Mouse (Mus musculus): Measurements from ENCODE around the gene Fam19a2. TPM values are rescaled to one million over a fixed set of nuclear protein-coding genes. Genes with fewer than 3 reads are reported as not detected.
A peak's percentile ranks its signal among the peaks of the same experiment; 100 is the strongest.

The Fam19a2 gene
- polyA plus RNA-seq, 1 experiment from 2014 or later: 29.8 TPM

- H3K27me3 ChIP-seq: no peaks in the 10 kb centered on the region
- H3K4me2 ChIP-seq (replicated peaks): no peak overlapping the region
- no peak overlapping the region for H3K4me3 ChIP-seq (replicated peaks)
- H3K4me1 ChIP-seq (replicated peaks): peaks cover 16% of the 10 kb centered on the region
- 88% methylated on average over 3 of the region's 3 CpGs for WGBS
- H3K27ac ChIP-seq: no peak overlapping the region
- H3K9ac ChIP-seq (replicated peaks): peak overlapping the region; percentile 14; the same call in 1 of the 2 replicates
- ATAC-seq: peak; percentile 45
- no peaks in the 10 kb centered on the region for H3K36me3 ChIP-seq
- 0 out of 2 replicates have a peak, but pooled peaks cover 6% of the 10 kb centered on the region for H3K9me3 ChIP-seq
These were observed 137.4 kb downstream of the Fam19a2 start for GRCm38 (mm10) chr10:123401188-123401587.

- Histone ChIP-seq H3K9me3 (0 out of 2 replicates have a peak, but pooled peaks cover 11% of the 10 kb centered on the region), H3K36me3 (no peaks in the 10 kb centered on the region), H3K4me3 (replicated peaks) (no peak overlapping the region), H3K9ac (replicated peaks) (no peak overlapping the region), H3K4me2 (replicated peaks) (no peak overlapping the region), H3K27me3 (no peaks in the 10 kb centered on the region), H3K27ac (no peak overlapping the region), H3K4me1 (replicated peaks) (peaks cover 13% of the 10 kb centered on the region)
- 50% methylated on average over 3 of the region's 3 CpGs for WGBS
- no peak for ATAC-seq
These were observed 138.7 kb downstream of the Fam19a2 start for GRCm38 (mm10) chr10:123402460-123402859.

GRCm38 (mm10) chr10:123414953-123415352 lies 151.2 kb downstream of the Fam19a2 start:
- no peak for ATAC-seq
- Histone ChIP-seq H3K9me3 (peaks cover 2% of the 10 kb centered on the region; the same call in 1 of the 2 replicates), H3K36me3 (no peaks in the 10 kb centered on the region), H3K4me2 (replicated peaks) (no peak overlapping the region), H3K4me1 (replicated peaks) (peaks cover 8% of the 10 kb centered on the region), H3K27me3 (no peaks in the 10 kb centered on the region), H3K9ac (replicated peaks) (no peak overlapping the region), H3K4me3 (replicated peaks) (no peak overlapping the region), H3K27ac (no peak overlapping the region)
- WGBS: 97% methylated on average over 1 of the region's 1 CpGs

GRCm38 (mm10) chr10:123416024-123416423 lies 152.2 kb downstream of the Fam19a2 start:
- Histone ChIP-seq H3K9ac (replicated peaks) (no peak overlapping the region), H3K9me3 (peaks cover 7% of the 10 kb centered on the region; the same call in 1 of the 2 replicates), H3K4me3 (replicated peaks) (no peak overlapping the region), H3K27ac (no peak overlapping the region), H3K4me2 (replicated peaks) (no peak overlapping the region), H3K27me3 (no peaks in the 10 kb centered on the region), H3K36me3 (no peaks in the 10 kb centered on the region), H3K4me1 (replicated peaks) (peaks cover 8% of the 10 kb centered on the region)
- 57% methylated on average over 4 of the region's 4 CpGs for WGBS
- no peak for ATAC-seq

- peaks cover 8% of the 10 kb centered on the region for H3K4me1 ChIP-seq (replicated peaks)
- H3K9ac ChIP-seq (replicated peaks): no peak overlapping the region
- ATAC-seq: no peak
- no peaks in the 10 kb centered on the region for H3K36me3 ChIP-seq
- H3K27me3 ChIP-seq: no peaks in the 10 kb centered on the region
- H3K4me2 ChIP-seq (replicated peaks): no peak overlapping the region
- H3K27ac ChIP-seq: 0 out of 2 replicates have a peak overlapping the region, but pooled peaks have one; percentile 14
- H3K9me3 ChIP-seq: peaks cover 5% of the 10 kb centered on the region; the same call in 1 of the 2 replicates
- 74% methylated on average over 7 of the region's 7 CpGs for WGBS
- H3K4me3 ChIP-seq (replicated peaks): no peak overlapping the region
These were observed 154.9 kb downstream of the Fam19a2 start for GRCm38 (mm10) chr10:123418616-123419173.

GRCm38 (mm10) chr10:123420249-123420648 lies 156.5 kb downstream of the Fam19a2 start:
- Histone ChIP-seq H3K9ac (replicated peaks) (no peak overlapping the region), H3K36me3 (no peaks in the 10 kb centered on the region), H3K4me1 (replicated peaks) (peaks cover 8% of the 10 kb centered on the region), H3K4me3 (replicated peaks) (no peak overlapping the region), H3K9me3 (peaks cover 5% of the 10 kb centered on the region; the same call in 1 of the 2 replicates), H3K4me2 (replicated peaks) (no peak overlapping the region), H3K27me3 (no peaks in the 10 kb centered on the region), H3K27ac (no peak overlapping the region)
- ATAC-seq: no peak
- 93% methylated on average over 1 of the region's 1 CpGs for WGBS

- Histone ChIP-seq H3K9ac (replicated peaks) (no peak overlapping the region), H3K4me3 (replicated peaks) (no peak overlapping the region), H3K9me3 (peaks cover 5% of the 10 kb centered on the region; the same call in 1 of the 2 replicates), H3K27ac (no peak overlapping the region), H3K4me2 (replicated peaks) (no peak overlapping the region), H3K4me1 (replicated peaks) (no peaks in the 10 kb centered on the region), H3K27me3 (no peaks in the 10 kb centered on the region), H3K36me3 (no peaks in the 10 kb centered on the region)
- WGBS: 95% methylated on average over 3 of the region's 3 CpGs
- ATAC-seq: no peak
These were observed 160.7 kb downstream of the Fam19a2 start for GRCm38 (mm10) chr10:123424482-123424881.

GRCm38 (mm10) chr10:123426527-123427363 lies 162.9 kb downstream of the Fam19a2 start:
- no peaks in the 10 kb centered on the region for H3K27me3 ChIP-seq
- H3K36me3 ChIP-seq: no peaks in the 10 kb centered on the region
- H3K9me3 ChIP-seq: no peaks in the 10 kb centered on the region
- H3K4me3 ChIP-seq (replicated peaks): no peak overlapping the region
- no peak for ATAC-seq
- no peak overlapping the region for H3K4me2 ChIP-seq (replicated peaks)
- H3K27ac ChIP-seq: no peak overlapping the region
- 77% methylated on average over 8 of the region's 8 CpGs for WGBS
- H3K4me1 ChIP-seq (replicated peaks): no peaks in the 10 kb centered on the region
- no peak overlapping the region for H3K9ac ChIP-seq (replicated peaks)

- Histone ChIP-seq H3K9me3 (no peaks in the 10 kb centered on the region), H3K4me3 (replicated peaks) (no peak overlapping the region), H3K4me1 (replicated peaks) (no peaks in the 10 kb centered on the region), H3K27ac (no peak overlapping the region), H3K27me3 (no peaks in the 10 kb centered on the region), H3K4me2 (replicated peaks) (no peak overlapping the region), H3K9ac (replicated peaks) (no peak overlapping the region), H3K36me3 (no peaks in the 10 kb centered on the region)
- 82% methylated on average over 5 of the region's 5 CpGs for WGBS
- ATAC-seq: no peak
These were observed 167.8 kb downstream of the Fam19a2 start for GRCm38 (mm10) chr10:123431569-123431968.

- Histone ChIP-seq H3K9me3 (no peaks in the 10 kb centered on the region), H3K9ac (replicated peaks) (no peak overlapping the region), H3K27me3 (no peaks in the 10 kb centered on the region), H3K4me2 (replicated peaks) (no peak overlapping the region), H3K27ac (no peak overlapping the region), H3K4me3 (replicated peaks) (no peak overlapping the region), H3K4me1 (replicated peaks) (no peaks in the 10 kb centered on the region; the same call in 1 of the 2 replicates), H3K36me3 (no peaks in the 10 kb centered on the region)
- 80% methylated on average over 4 of the region's 4 CpGs for WGBS
- no peak for ATAC-seq
These were observed 173.8 kb downstream of the Fam19a2 start for GRCm38 (mm10) chr10:123437576-123437975.

- Histone ChIP-seq H3K4me3 (replicated peaks) (no peak overlapping the region), H3K9ac (replicated peaks) (no peak overlapping the region), H3K27ac (no peak overlapping the region), H3K36me3 (no peaks in the 10 kb centered on the region), H3K4me1 (replicated peaks) (no peaks in the 10 kb centered on the region), H3K4me2 (replicated peaks) (no peak overlapping the region), H3K9me3 (no peaks in the 10 kb centered on the region), H3K27me3 (no peaks in the 10 kb centered on the region)
- WGBS: 88% methylated on average over 1 of the region's 1 CpGs
- no peak for ATAC-seq
These were observed 193.0 kb downstream of the Fam19a2 start for GRCm38 (mm10) chr10:123456800-123457199.

GRCm38 (mm10) chr10:123460466-123460865 lies 196.7 kb downstream of the Fam19a2 start:
- 60% methylated on average over 5 of the region's 5 CpGs for WGBS
- no peaks in the 10 kb centered on the region for H3K36me3 ChIP-seq
- no peak overlapping the region for H3K4me3 ChIP-seq (replicated peaks)
- no peak for ATAC-seq
- H3K27ac ChIP-seq: no peak overlapping the region
- no peaks in the 10 kb centered on the region for H3K9me3 ChIP-seq
- no peaks in the 10 kb centered on the region for H3K4me1 ChIP-seq (replicated peaks)
- H3K27me3 ChIP-seq: no peaks in the 10 kb centered on the region
- no peak overlapping the region for H3K4me2 ChIP-seq (replicated peaks)
- H3K9ac ChIP-seq (replicated peaks): no peak overlapping the region

Data from midbrain, embryonic 13.5 days (tissue).